Mouse (Mus musculus) CH12.LX (cell line): Measurements from ENCODE around the gene Ccdc28a. TPM values are rescaled to one million over a fixed set of nuclear protein-coding genes. Genes with fewer than 3 reads are reported as not detected.
A peak's percentile ranks its signal among the peaks of the same experiment; 100 is the strongest.

Source experiments
- DNase-seq: peaks from one replicate; pipeline ENCODE4 v3.0.0-alpha.2; 2013; ENCODE audit errors: extremely low read depth
- H3K27ac ChIP-seq: 2 replicates; pipeline ENCODE4 v1.5.1; 2012; ENCODE audit warnings: low read depth, mild to moderate bottlenecking, control low read depth, moderate library complexity; ENCODE audit not compliant: insufficient read depth
- H3K27me3 ChIP-seq: replicated peaks from 2 replicates; pipeline ENCODE3; 2012; ENCODE audit warnings: inconsistent platforms
- H3K36me3 ChIP-seq, 2 experiments: replicated peaks in 1 of 2; 2 replicates each; pipeline versions ENCODE3 to v1.6.1; 2012; ENCODE audit warnings: inconsistent platforms in 1 of 2, low read length in 1 of 2, mild to moderate bottlenecking in 1 of 2, mixed read lengths in 1 of 2, moderate library complexity in 1 of 2; ENCODE audit not compliant: control insufficient read depth in 1 of 2, insufficient read depth in 1 of 2
- H3K4me1 ChIP-seq, 2 experiments: 2 replicates each; pipeline ENCODE4 v1.6.1; 2012; ENCODE audit warnings: inconsistent platforms in 1 of 2, moderate library complexity in 1 of 2; ENCODE audit not compliant: insufficient read depth in 2 of 2, control insufficient read depth in 1 of 2
- H3K4me2 ChIP-seq: 2 replicates; pipeline ENCODE4 v1.6.1; 2012; ENCODE audit warnings: low read depth, mild to moderate bottlenecking, control low read depth; ENCODE audit not compliant: poor library complexity, insufficient read depth, severe bottlenecking
- H3K4me3 ChIP-seq, 3 experiments: fragments of 150-350 bp in 1 of 3; sonication (generic) in 1 of 3; replicated peaks in 1 of 3; 2 replicates each; pipeline versions ENCODE3 to v1.5.1; 2011 to 2012; ENCODE audit warnings: low read depth in 2 of 3, low read length in 2 of 3, mild to moderate bottlenecking in 2 of 3, moderate library complexity in 2 of 3, control low read depth in 1 of 3, improper control_type of control experiment in 1 of 3, inconsistent platforms in 1 of 3, mixed read lengths in 1 of 3; ENCODE audit not compliant: poor library complexity in 1 of 3
- H3K79me2 ChIP-seq: replicated peaks from 2 replicates; pipeline ENCODE4 v1.6.1; 2012; ENCODE audit warnings: mild to moderate bottlenecking, moderate library complexity; ENCODE audit not compliant: control insufficient read depth, poor library complexity, insufficient read depth, severe bottlenecking; ENCODE audit errors: extremely low read depth
- H3K9ac ChIP-seq: 2 replicates; pipeline ENCODE4 v1.6.1; 2012; ENCODE audit warnings: low read depth, mild to moderate bottlenecking, control low read depth, moderate library complexity; ENCODE audit not compliant: insufficient read depth
- H3K9me3 ChIP-seq: replicated peaks from 2 replicates; pipeline ENCODE3; 2012; ENCODE audit warnings: low read length, inconsistent platforms, mixed read lengths
- BHLHE40 ChIP-seq: IDR thresholded peaks from 2 replicates; pipeline ENCODE4 v1.6.1; 2011; ENCODE audit warnings: mild to moderate bottlenecking, low read depth, low read length, improper control_type of control experiment
- CHD1 ChIP-seq: IDR thresholded peaks from 2 replicates; pipeline ENCODE4 v1.6.1; 2012; ENCODE audit warnings: low read depth, low read length, improper control_type of control experiment, inconsistent platforms
- CHD2 ChIP-seq: IDR thresholded peaks from 2 replicates; pipeline ENCODE4 v1.6.1; 2011; ENCODE audit warnings: low read length, improper control_type of control experiment
- CTCF ChIP-seq, 2 experiments: IDR thresholded peaks in 1 of 2; conservative IDR thresholded peaks in 1 of 2; 2 replicates each; pipeline ENCODE4 v1.5.1; 2011 to 2012; ENCODE audit warnings: low read depth in 2 of 2, low read length in 2 of 2, improper control_type of control experiment in 1 of 2, inconsistent platforms in 1 of 2, mild to moderate bottlenecking in 1 of 2, moderate library complexity in 1 of 2
- E2F4 ChIP-seq: IDR thresholded peaks from 2 replicates; pipeline ENCODE4 v1.6.1; 2011; ENCODE audit warnings: low read depth, low read length, improper control_type of control experiment; ENCODE audit not compliant: insufficient replicate concordance
- GABPA ChIP-seq: IDR thresholded peaks from 2 replicates; pipeline ENCODE4 v1.6.1; 2012; ENCODE audit warnings: low read depth, low read length, improper control_type of control experiment, inconsistent platforms; ENCODE audit not compliant: insufficient replicate concordance
- HCFC1 ChIP-seq: IDR thresholded peaks from 2 replicates; pipeline ENCODE4 v1.6.1; 2012; ENCODE audit warnings: low read depth, mild to moderate bottlenecking, inconsistent platforms, low read length, improper control_type of control experiment
- JUN ChIP-seq: IDR thresholded peaks from 2 replicates; pipeline ENCODE4 v1.6.1; 2011; ENCODE audit warnings: low read depth, mild to moderate bottlenecking, low read length, improper control_type of control experiment, moderate library complexity; ENCODE audit not compliant: insufficient read depth
- JUND ChIP-seq: conservative IDR thresholded peaks from 2 replicates; pipeline ENCODE4 v1.6.1; 2011; ENCODE audit warnings: low read depth, low read length, improper control_type of control experiment
- MEF2A ChIP-seq: IDR thresholded peaks from 2 replicates; pipeline ENCODE4 v1.6.1; 2014; ENCODE audit warnings: low read depth, mild to moderate bottlenecking, inconsistent platforms, low read length, improper control_type of control experiment, borderline replicate concordance
- MXI1 ChIP-seq: IDR thresholded peaks from 2 replicates; pipeline ENCODE4 v1.6.1; 2011; ENCODE audit warnings: mild to moderate bottlenecking, low read depth, low read length, improper control_type of control experiment
- NRF1 ChIP-seq: IDR thresholded peaks from 2 replicates; pipeline ENCODE4 v1.6.1; 2014; ENCODE audit warnings: low read depth, mild to moderate bottlenecking, inconsistent platforms, low read length, improper control_type of control experiment, moderate library complexity
- PAX5 ChIP-seq: IDR thresholded peaks from 2 replicates; pipeline ENCODE4 v1.6.1; 2012; ENCODE audit warnings: low read length, inconsistent platforms, mixed read lengths
- POLR2A ChIP-seq: IDR thresholded peaks from 2 replicates; pipeline ENCODE4 v1.6.1; 2011; ENCODE audit warnings: low read depth, mild to moderate bottlenecking, improper control_type of control experiment, low read length
- RAD21 ChIP-seq: IDR thresholded peaks from 2 replicates; pipeline ENCODE4 v1.6.1; 2011; ENCODE audit warnings: low read depth, mild to moderate bottlenecking, low read length, improper control_type of control experiment, moderate library complexity
- SIN3A ChIP-seq: IDR thresholded peaks from 2 replicates; pipeline ENCODE4 v1.6.1; 2012; ENCODE audit warnings: low read length, improper control_type of control experiment, inconsistent platforms
- SMC3 ChIP-seq: IDR thresholded peaks from 2 replicates; pipeline ENCODE4 v1.6.1; 2011; ENCODE audit warnings: low read depth, low read length, improper control_type of control experiment
- TBP ChIP-seq: conservative IDR thresholded peaks from 2 replicates; pipeline ENCODE4 v1.6.1; 2011; ENCODE audit warnings: low read depth, low read length, improper control_type of control experiment
- TCF12 ChIP-seq: IDR thresholded peaks from 2 replicates; pipeline ENCODE4 v1.6.1; 2014; ENCODE audit warnings: low read depth, mild to moderate bottlenecking, inconsistent platforms, low read length, improper control_type of control experiment
- USF2 ChIP-seq: conservative IDR thresholded peaks from 2 replicates; pipeline ENCODE4 v1.6.1; 2011; ENCODE audit warnings: low read depth, low read length, improper control_type of control experiment
- ZC3H11A ChIP-seq: IDR thresholded peaks from 2 replicates; pipeline ENCODE4 v1.6.1; 2012; ENCODE audit warnings: low read depth, mild to moderate bottlenecking, inconsistent platforms, low read length, improper control_type of control experiment
- ZKSCAN1 ChIP-seq: IDR thresholded peaks from 2 replicates; pipeline ENCODE4 v1.6.1; 2012; ENCODE audit warnings: low read depth, inconsistent platforms, low read length, improper control_type of control experiment, borderline replicate concordance
- dilution Hi-C: fragments of 300-500 bp; cut with MboI; formaldehyde crosslinking; loops from 2 replicates; pipeline ENCODE4 v1.14.3; 2020; ENCODE audit warnings: low sequenced_read_pairs; ENCODE audit not compliant: extremely low pct_unique_long_range_greater_than_20kb, extremely low pct_ligation_motif_present
- in situ Hi-C: fragments of 300-500 bp; cut with MboI; formaldehyde crosslinking; loops from 3 replicates; pipeline ENCODE4 v1.14.3; 2019; ENCODE audit warnings: low sequenced_read_pairs, low pct_ligation_motif_present, low pct_unique_long_range_greater_than_20kb, mixed read lengths
- polyA plus RNA-seq: library from polyadenylated mRNA; unstranded; fragments of >175 nt; gene quantifications from 2 replicates; pipeline ENCODE4 v1.2.1, GENCODE M21; 2012; ENCODE audit warnings: low read depth; ENCODE audit not compliant: insufficient read length
- total RNA-seq, 2 experiments: library from RNA; depleted of rRNA; stranded (reverse); fragments of 300-350 nt in 1 of 2; fragments of >200 nt in 1 of 2; gene quantifications; 2 replicates each; pipeline ENCODE4 v1.2.3; 2012 to 2014

The Ccdc28a gene
- total and polyA plus RNA-seq, 3 experiments = 8.3 to 11.7 (median 10.8) TPM

DNA sequence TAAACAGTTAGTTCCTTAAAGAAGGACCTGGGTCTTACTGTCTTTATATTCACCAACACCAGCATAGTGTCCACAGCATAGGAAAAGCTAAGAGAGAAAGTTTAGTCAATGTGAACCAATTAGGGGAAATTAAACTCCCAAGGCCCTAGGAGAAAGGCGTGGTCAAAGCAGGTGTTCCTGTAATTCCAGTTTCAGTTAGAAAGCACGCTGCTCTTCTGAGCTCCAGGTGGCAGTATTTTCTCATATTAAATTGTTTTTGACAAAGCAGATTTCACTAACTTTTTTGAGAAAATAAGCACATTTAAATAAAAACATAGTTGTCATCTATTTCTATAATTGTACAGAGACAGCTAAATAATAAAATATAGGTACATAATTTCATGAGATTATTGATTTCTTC is 8.8 kb upstream of the Ccdc28a start:
- Histone ChIP-seq H3K79me2 (no peaks in the 10 kb centered on the region), H3K4me1 (peaks cover 0 to 3% of the 10 kb centered on the region in 2 experiments; a peak in 2 of 4 replicates), H3K27ac (no peak overlapping the region), H3K27me3 (no peaks in the 10 kb centered on the region), H3K4me3 (no peak overlapping the region), H3K4me2 (no peak overlapping the region), H3K9ac (no peak overlapping the region), H3K36me3 (no peaks in the 10 kb centered on the region), H3K9me3 (no peaks in the 10 kb centered on the region)
- dilution Hi-C loops (no loop called here), in situ Hi-C loops (loop anchor here (10.0 kb wide), 1 partner anchor 291 kb away; no protein-coding TSS in a partner anchor)
- DNase-seq = no peak
- TF ChIP-seq CTCF (conservative IDR thresholded peaks at IDR 0.05 in 1 of 2, IDR thresholded peaks at IDR 0.05 in 1 of 2; ENCODE audit: low read depth in 2 of 2, low read length in 2 of 2) = peak in 1 of 2 experiments; percentile 64; a peak in 2 of 4 replicates
- peak; percentile 52 for TF ChIP-seq SMC3
- TF ChIP-seq ZKSCAN1 = no peak
- no peak for TF ChIP-seq PAX5
- TF ChIP-seq TCF12 = no peak
- TF ChIP-seq RAD21 = peak; percentile 58
- TF ChIP-seq ZC3H11A = no peak
- no peak for TF ChIP-seq CHD1
- TF ChIP-seq USF2 = no peak
- no peak for TF ChIP-seq E2F4

GRCm38 (mm10) chr10:18237191-18237590 is 2.4 kb upstream of the Ccdc28a start:
- Histone ChIP-seq H3K27ac (no peak overlapping the region), H3K27me3 (no peaks in the 10 kb centered on the region), H3K9ac (no peak overlapping the region), H3K79me2 (no peaks in the 10 kb centered on the region)
- dilution Hi-C loops = no loop called here
- TF ChIP-seq TBP (no peak), BHLHE40 (no peak), CHD2 (no peak), MXI1 (no peak), HCFC1 (no peak), E2F4 (no peak), POLR2A (no peak), NRF1 (no peak), JUND (no peak), TCF12 (no peak), PAX5 (no peak), GABPA (no peak), MEF2A (no peak), JUN (no peak), SIN3A (no peak)
- TF ChIP-seq, all 38 proteins: peak for 0
- H3K9me3 ChIP-seq = no peaks in the 10 kb centered on the region
- no peaks in the 10 kb centered on the region for H3K36me3 ChIP-seq
- no peak overlapping the region for H3K4me3 ChIP-seq
- peaks cover 0 to 10% of the 10 kb centered on the region in 2 experiments; a peak in 2 of 4 replicates for H3K4me1 ChIP-seq
- in situ Hi-C loops = no loop called here
- no peak overlapping the region for H3K4me2 ChIP-seq
- no peak for DNase-seq
